Mouse (Mus musculus) common myeloid progenitor, adult 5-6 weeks (primary cell): Measurements from ENCODE around the gene Hivep1. TPM values are rescaled to one million over a fixed set of nuclear protein-coding genes. Genes with fewer than 3 reads are reported as not detected.
A peak's percentile ranks its signal among the peaks of the same experiment; 100 is the strongest.

Source experiments
- ATAC-seq: replicated peaks from 2 replicates; pipeline ENCODE4 v1.8.0; 2016; ENCODE audit warnings: low read depth, mild to moderate bottlenecking, moderate TSS enrichment, inconsistent platforms; ENCODE audit not compliant: poor library complexity, severe bottlenecking
- total RNA-seq: library from RNA; stranded (forward); fragments of 200-1000, 187-1606 nt; gene quantifications from 2 replicates; pipeline ENCODE4 v1.2.3, GENCODE M21; 2017

Gene Hivep1
- total RNA-seq, 1 experiment from 2014 or later = 26.6 TPM

DNA sequence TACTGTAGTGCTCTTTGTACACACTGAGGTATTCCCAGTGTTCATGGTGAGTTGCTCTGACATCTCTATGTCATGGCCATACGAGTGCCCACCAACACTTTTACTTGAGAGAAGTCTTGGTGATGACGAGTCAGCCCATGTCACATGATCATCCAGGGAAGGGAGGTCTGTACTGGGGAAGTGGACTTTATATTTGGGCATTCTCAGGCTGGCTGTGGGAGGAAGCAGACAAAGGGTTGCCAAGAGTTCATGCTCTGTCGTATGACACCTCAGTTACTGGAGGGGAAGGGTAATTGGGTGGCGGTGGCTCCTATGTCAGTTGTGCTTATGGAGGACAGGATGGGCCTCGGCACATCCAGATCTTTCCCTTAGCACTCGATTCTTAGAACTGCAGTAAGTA lies 21.5 kb downstream of the Hivep1 start:
- ATAC-seq = peak; percentile 33

DNA sequence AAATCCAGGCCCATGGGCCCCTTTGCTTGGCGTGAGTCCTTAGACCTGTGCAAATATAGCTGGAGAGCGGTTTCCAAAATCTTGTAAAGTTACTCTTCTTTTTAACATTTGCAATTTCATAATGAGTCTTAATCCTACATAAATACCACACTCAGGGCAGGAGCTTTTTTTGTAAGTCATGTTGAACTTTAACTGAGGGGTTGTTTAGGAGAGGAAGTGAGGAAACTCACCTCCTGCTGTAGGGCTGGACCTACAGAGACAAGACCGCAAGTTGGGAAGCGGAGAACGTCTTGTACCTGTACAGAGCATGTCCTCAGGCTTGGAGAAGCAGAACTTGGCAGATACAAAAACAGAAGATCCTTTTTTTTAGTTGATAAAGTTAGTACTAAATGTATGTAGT lies 23.7 kb downstream of the Hivep1 start:
- ATAC-seq = no peak

DNA sequence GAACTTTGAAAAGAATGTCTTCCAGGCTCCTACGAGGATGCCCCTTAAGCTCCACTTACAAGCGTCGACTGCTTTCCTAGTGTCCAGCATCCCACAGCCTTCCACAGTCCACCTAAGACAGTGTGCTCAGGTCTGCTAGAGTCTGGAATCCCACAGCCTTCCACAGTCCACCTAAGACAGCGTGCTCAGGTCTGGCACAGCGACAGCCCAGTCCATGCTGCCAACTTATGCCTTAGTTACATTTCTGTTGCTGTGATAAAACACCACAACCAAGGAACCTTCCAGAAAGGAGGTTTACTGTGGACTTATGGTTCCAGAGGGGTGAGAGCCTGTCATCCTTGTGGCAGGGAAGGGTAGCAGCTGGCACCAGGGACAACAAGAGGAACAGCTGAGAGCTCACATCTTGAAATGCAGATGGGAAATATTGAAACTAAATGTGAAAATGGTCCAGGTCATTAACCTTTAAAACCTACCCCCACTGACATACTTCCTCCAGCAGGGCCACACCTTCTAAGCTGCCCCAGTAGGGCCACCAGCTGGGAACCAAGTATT lies 25.0 kb downstream of the Hivep1 start:
- ATAC-seq = no peak

DNA sequence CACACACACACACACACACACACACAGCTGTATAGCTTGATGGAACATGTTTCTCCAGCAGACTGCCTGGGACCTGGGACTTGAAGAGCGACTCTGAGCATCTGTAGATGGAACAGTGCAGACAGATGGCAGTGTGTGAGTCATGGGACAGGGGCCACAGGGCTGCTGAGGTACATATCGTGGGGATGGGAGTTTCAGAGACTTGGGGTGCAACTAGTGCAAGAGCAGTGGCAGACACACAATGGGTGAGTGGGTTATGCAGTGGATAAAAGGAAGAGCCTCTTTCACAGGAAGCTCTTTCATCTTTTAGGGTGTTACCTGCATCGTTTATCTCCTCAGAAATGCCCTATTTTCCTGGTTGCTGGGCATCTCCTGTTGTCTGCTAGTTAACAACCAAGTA lies 25.8 kb downstream of the Hivep1 start:
- no peak for ATAC-seq

DNA sequence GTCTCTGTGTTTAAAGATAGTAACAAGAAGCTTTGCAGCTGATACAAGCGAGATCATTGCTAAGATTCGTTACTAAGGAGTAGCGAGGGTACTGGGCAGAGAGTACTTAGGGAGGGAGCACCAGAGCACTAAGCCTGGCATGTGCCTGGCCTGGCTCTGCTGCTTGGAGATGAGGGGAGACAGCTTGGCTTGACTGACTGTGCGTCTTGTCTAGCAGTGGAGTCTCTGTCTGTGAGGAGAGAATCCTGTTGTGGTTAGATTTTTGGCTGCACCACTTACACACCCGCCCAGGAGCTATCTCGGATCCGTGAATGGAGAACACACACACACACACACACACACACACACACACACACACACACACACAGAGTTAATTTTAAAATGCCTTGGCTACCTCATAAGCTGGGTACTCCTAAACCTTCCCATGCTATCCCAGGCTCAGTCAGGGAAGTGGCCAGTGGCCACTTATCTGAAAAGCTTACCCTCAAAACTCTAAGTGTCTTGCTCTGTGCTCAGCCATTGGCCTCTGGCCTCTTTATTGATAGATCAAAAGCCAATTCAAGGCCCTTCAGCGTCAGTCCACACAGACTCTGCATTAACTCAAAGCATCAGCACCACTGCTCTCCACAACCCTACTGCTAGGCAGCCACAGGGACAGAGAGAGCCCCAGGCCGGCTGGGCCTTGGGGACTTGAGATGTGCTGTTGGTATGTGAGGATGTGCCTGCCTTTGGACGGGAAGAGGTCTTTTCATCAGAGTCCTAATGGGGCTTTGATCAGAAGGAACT lies 28.5 kb downstream of the Hivep1 start:
- peak; percentile 37; the same call in 1 of the 2 replicates for ATAC-seq

DNA sequence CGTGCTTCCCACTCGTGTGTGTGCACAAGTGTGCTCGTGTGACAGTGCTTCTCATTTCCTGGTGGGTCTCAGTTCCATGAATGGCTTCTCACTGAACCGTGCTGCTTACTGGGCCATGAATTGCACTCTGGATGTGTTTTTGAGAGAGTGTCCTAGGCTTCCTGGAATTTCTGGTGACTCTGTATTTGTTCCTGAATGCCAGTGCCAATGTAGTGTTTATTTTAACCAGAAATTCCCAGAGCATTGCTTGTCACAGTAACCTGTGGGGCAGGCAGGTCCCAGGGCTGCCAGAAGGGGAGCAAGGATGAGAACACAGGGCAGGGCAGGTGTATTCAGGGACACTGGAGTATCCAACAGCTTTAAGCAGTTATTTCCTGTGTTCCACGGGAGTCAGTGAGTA lies 36.5 kb downstream of the Hivep1 start:
- no peak for ATAC-seq

DNA sequence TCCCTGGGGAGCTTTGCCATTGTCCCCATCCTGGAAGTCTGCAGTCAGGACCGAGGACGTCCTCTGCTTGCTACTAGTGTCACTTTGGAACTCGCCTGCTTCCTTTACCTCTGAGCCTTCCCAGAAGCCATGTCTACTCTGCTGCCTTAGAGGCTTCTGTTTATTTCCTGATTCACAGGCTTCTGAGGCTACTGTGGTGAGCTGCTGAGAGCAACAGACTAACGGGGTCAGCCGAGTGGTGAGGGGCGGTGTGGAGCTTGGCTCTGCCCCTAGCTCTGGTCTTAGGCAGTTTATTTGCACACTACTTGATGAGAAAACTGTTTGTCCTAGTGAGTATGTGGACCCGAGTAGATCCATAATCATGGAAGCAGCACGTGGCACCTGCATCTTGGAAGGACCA lies 37.2 kb downstream of the Hivep1 start:
- no peak for ATAC-seq

DNA sequence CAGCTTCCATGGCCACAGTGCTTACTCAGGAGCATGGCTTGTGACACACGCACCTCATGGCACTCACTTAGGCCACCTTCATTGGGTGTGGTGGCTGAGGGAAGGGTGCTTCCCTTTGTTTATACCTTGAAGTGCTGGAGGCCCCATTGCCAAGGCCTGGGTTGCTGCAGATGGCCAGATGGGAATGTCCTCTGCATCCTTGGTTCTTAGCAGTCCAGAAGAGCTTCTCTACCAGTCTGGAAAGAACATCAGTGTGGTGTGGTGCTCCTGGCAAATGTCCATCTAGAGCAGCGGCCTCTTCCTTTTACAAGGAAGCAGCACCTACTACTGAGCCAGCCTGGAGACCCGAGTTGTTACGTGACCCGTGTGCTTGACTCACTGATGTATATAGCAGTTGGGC lies 38.9 kb downstream of the Hivep1 start:
- no peak for ATAC-seq

DNA sequence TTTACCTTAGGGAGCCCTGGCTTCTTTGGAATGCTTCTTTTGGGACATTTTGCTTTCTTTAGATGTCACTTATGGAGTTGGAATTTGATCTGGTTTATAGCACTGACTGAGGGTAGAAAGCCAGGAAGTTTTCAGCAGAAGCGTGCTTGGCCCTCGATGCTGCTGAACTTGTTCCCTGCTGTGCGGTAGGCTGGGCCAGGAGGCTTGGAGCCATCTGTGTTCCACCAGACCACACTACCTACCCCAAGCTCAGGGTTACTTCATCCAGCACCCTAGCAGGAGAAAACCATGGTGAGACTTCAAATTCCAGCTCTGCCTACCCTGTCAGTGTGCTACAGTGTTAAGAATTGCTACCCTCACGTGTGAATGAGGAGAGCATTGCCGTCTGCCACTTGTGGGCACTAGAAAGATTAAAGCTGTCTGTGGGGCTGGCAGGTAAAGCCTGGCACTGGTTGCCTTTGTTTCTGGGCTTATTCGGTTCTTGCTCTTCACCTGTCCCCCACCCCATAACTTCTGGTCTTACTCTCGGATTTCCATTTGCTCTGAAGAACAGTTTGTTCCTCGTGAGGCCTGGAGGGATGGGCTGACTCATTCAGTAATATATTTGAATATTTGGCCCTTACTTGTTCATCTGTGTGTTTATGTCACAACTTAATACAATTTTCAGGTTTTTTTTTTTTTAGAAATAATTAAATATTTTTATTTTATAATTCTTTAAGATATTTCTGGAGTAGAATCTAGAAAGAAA lies 40.7 kb downstream of the Hivep1 start:
- no peak for ATAC-seq

DNA sequence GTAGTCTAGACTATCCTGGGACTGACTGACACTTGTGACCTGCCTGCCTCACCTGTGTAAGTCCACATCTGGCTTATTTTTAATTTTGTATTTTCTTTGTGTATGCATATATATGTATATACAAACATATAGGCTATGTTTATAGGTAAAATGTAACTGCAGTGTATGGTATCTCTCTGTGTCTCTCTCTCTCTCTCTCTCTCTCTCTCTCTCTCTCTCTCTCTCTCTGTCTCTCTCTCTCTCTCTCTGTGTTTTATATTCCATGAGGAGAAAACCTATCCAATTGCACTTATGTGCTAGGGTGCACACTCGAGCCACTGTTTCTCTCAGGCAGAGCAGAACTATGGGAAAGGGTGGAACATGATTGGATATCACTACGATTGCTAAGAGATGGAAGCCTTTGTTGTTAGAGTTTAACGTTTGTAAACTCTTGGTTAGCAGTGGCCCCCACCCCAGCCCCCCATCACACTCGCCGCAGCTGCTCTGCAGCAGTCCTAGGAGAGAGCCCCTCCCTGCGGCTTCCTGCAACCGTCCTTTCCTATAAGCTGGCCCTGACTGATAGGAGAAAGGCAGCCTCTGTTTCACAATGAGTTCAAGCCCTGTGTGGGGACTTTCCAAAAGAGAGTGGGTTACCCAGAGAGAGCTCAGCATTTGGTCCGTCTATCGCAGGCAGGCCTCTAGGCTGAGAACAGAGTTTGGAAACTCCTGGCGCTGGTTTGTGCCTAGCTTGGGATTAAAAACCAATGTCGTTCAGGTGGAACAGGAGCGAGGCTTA lies 41.6 kb downstream of the Hivep1 start:
- peak; percentile 83 for ATAC-seq

DNA sequence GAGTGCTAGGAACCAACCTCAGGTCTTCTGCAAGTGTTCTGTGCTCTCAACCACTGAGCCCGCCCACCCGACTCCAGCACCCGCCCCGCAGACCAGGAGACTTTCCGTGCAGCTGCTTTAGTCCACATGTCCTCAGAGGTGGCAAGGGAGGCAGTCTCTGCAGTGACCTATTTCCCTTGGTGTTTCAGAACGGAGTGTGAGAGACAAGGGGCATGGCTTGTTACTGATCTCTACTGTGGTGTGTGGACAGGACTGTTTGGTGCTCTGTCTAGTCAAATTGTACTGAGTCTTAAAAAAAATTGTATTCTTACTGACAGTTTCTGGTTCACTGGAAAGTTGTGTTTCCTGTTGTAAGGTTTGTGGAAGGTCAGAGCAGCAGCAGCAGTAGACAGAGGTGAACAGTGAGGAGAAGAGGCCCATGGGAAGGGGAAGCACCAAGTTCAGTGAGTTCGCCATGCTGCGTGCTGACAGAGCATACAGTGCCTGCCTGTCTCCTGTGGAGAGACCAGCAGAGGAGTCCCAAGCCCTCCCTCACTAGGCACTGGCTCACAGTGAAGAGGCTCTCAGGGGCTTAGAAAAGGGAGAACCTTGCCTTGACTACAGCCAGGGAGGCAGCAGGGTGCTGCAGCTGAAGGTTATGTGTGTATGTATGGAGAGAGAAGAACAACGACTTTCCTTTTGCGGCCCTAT lies 44.1 kb downstream of the Hivep1 start:
- ATAC-seq = peak; percentile 53

DNA sequence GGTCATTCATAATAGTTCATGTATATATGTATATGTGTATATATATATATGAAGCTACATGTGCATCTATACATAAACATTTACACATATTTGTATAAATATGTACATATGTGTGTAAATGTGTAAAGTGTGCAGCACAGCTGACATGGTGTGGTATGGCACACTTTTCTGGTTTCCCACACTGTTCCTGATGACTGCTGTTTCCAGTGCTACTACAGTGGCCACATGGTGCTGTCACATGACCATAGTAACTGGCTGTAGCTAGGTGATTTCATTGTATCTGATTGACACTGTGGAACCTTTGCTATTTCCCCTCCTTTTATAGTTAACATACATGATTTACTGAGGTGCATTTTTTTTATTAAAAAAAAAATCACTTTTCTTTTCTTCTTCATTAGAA lies 45.3 kb downstream of the Hivep1 start:
- ATAC-seq = no peak

DNA sequence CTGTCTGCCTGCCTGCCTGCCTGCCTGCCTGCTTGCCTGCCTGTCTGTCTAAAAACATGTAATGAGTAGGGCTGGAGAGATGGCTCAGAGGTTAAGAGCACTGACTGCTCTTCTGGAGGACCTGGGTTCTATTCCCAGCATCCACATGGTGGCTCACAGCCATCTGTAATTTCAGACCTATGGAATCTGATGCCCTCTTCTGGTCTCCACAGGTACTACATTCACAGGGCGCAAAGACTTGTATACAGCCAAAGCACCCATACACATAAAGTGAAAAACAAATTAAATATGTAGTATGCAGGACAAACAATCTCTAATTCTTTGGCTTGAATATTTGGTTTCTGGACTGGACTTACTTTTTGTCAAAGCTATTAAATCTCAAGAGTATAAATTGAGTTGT lies 46.7 kb downstream of the Hivep1 start:
- ATAC-seq = no peak

DNA sequence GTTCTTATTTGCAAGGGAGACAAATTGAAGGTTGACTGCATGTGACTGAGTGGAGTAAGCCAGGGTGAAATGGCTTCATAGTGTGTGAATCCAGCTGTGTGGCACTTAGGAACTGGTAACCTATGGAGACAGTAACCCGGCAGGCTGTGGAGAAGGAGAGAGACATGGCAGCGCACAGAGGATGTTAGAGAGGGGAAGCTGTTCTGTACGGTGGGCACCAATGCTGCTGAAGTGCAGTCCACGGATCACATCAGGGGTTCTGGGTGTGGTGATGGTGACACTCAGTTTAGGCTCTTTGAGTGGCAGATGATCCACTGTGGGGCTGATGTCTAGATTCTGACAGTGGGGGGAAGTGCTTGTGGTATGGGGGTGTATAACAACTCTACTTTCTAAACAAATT lies 47.7 kb downstream of the Hivep1 start:
- no peak for ATAC-seq

DNA sequence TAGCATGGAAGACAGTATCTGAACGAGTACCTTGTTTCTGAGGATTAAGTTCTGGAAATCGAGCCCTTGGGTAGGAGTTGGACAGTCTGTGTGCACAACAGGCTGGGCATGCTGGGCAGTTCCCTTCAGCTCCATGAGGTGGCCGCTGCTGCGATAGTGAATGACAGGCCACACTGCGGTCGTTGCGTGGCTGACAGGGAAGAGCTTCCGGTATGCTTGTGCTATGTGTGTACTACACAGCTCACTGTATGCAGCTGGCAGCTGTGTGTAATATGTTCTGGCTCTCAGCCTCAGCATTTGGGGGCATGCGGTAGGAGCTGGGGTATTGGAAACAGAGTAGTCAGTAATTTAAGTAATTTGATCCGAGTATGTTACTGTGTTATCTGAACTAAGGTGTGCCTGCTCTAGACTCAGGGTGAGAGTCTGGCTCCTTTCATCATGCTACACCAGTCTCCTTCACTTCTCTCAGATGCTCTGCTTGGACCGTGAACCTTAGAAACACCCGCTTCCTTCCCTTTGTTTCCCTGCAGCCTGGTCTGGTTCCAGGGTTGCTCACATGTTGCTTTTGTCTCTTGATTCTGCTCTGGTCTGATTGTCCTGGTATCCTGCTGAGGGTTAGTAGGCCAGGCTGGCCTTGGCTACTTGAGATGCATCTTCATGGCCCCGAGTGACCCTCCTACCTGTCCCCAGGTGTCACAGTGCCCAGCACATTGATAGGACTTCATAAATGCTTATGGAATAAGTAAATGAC lies 49.8 kb downstream of the Hivep1 start:
- peak; percentile 62 for ATAC-seq

DNA sequence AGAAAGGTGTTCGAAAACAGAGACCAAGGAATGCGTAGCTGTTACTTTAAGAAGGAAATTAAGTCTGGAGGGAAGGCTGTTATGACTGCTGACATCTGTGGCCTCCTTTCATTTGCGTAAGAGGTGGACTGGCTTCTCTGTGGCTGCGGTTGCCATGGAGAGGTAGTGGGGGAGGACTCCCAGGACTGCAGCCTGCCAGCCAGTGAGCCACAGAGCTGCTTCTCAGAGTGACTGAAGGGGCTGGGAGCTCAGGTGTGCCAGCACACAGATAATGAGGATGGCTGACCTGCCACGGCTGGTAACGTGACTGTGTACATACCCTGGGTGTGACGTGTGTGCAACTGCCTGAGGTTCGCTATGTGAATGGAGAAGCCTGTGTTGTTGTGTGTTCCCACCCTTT lies 51.2 kb downstream of the Hivep1 start:
- ATAC-seq = peak; percentile 86

DNA sequence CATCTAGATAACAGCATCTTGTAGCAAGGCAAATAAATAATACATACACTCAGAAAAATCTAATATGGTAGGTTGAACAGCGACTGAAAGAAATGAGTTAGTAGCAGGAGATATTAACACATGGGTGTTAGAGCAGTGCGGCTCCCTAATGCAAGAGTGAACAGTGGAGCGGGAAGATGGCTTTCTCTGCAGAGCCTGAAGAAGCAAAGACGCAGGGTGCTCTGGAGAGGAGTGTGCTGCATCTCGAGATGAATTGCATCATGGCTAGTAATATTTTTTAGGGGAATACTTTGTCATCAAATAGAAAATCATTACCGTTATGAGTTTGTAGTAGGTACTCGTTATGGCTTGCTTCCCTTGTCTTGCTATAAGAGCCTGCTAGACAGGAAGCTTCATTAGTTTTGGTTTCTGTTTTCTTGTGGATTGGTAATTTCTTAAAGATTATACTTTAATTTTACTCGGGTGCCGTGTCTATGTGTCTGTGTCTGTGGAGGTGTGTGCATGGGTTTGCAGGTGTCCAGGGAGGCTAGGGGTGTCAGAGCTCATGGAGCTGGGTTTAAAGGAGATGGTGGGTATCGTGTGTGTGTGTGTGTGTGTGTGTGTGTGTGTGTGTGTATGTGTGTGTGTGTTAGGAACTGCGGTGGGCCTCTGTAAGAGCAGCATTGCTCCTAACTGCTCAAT lies 51.8 kb downstream of the Hivep1 start:
- no peak; the same call in 1 of the 2 replicates for ATAC-seq

DNA sequence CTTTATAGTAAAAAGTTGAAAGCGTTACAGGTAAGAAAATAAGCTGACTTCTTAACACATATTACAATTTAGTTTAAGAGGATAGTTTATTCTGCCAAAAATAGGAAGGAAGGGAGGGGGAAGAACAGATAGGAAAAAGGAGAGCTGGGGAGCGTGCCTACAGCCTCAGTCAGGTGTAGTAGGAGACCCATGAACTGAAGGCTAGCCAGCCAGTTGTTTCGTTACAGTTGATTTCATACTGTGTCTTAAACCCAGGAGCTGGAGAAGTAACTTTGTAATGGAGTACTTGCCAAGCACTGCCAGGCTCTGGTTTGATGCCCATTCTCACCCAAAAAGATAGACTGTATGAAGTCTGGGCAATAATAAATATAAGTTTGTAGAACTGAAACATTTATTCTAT lies 52.5 kb downstream of the Hivep1 start:
- ATAC-seq = no peak
